Mouse (Mus musculus): ENCODE data around the gene Dusp7.

GRCm38 (mm10) chr9:106402607-106403375 lies 34.4 kb downstream of the Dusp7 start:
- TF ChIP-seq BHLHE40 (IDR thresholded peaks at IDR 0.05; ENCODE audit: low read depth, low read length) (no peak), TBP (conservative IDR thresholded peaks at IDR 0.05; ENCODE audit: low read depth, low read length) (no peak), POLR2AphosphoS2 (IDR thresholded peaks at IDR 0.05; ENCODE audit: low read depth, low read length) (no peak), CTCF (conservative IDR thresholded peaks at IDR 0.05 in 1 of 2, IDR thresholded peaks at IDR 0.05 in 1 of 2; ENCODE audit: low read depth in 2 of 2, low read length in 2 of 2) (no peak), KAT2A (IDR thresholded peaks at IDR 0.05; ENCODE audit: insufficient replicate concordance, low read length) (no peak), ZNF384 (IDR thresholded peaks at IDR 0.05; ENCODE audit: low read depth, low read length) (no peak), NELFE (IDR thresholded peaks at IDR 0.05; ENCODE audit: low read depth, low read length) (no peak), SIN3A (IDR thresholded peaks at IDR 0.05; ENCODE audit: low read length) (no peak), HCFC1 (IDR thresholded peaks at IDR 0.05; ENCODE audit: low read depth, low read length) (no peak), EP300 (IDR thresholded peaks at IDR 0.05; ENCODE audit: low read length) (no peak), MAFK (IDR thresholded peaks at IDR 0.05; ENCODE audit: insufficient replicate concordance, low read length) (no peak)

Data from CH12.LX (cell line).